Mouse (Mus musculus): ENCODE measurements around the gene Lcor. TPM values are rescaled to one million over a fixed set of nuclear protein-coding genes. Genes with fewer than 3 reads are reported as not detected.

Gene Lcor
- polyA plus RNA-seq, 1 experiment from 2014 or later = 7.9 TPM

DNA sequence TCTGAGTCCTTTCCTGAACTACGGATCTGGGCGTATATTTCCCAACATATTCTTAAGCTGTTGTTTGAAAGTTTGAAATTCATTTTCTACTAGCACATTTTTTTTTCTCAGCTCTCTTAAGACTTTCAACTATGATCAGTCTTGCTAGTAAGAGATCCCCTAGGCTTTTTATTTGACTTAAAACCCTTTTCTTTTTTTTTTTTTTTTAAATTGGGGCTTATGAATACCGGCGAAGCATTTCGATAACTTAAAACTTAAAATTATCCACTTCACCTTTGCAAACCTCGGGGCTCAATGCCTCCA lies 599 bp upstream of the Lcor start:
- Histone ChIP-seq H3K27me3 (ENCODE audit: insufficient read depth, low read length) (no peaks in the 10 kb centered on the region), H3K36me3 (replicated peaks; ENCODE audit: insufficient read depth, low read length) (peaks cover 2% of the 10 kb centered on the region; the same call in 1 of the 2 replicates), H3K27ac (ENCODE audit: low read depth) (peak overlapping the region; percentile 99), H3K9me3 (ENCODE audit: low read length) (no peaks in the 10 kb centered on the region), H3K4me1 (ENCODE audit: insufficient read depth) (peaks cover 12% of the 10 kb centered on the region), H3K4me3 (ENCODE audit: low read depth, low read length) (peak overlapping the region; percentile 78), H3K4me2 (ENCODE audit: low read depth, low read length) (peak overlapping the region; percentile 94), H3K9ac (replicated peaks) (peak overlapping the region; percentile 91)
- TF ChIP-seq CTCF (IDR thresholded peaks at IDR 0.05; ENCODE audit: low read depth) (no peak), EP300 (IDR thresholded peaks at IDR 0.05; ENCODE audit: low read depth) (no peak)
- ATAC-seq (no peak), DNase-seq (no peak)
- 3% methylated on average over 6 of the region's 6 CpGs for WGBS (ENCODE audit: insufficient replicate concordance)

DNA sequence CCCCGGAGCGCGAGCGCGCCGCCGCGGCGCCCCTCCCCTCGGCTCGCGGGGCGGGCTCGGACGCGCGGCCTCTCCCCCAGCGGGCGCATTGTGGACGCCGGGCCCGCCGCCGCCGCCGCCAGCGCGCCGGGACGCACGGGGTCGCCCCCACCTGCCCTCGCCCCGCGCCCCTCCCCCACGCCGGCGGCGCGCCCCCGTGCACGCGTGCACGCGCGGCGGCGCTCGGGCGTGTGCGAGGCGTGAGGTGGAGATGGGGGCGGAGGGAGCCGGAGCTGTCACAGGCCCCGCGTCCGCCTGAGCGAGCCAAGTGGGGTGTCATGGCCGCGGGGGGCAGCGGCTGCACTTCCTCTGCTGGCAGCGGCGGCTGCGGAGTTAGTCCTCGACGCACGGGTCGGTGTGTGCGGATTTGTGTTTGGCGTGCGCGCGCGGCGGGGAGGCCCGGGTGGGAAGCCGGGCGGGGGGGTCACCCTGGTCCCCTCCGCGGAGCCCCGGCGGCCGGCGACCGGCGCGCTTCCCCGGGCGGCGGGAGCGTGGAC lies 540 bp downstream of the Lcor start:
- DNase-seq = peak; percentile 89
- under 1% methylated on average over 58 of the region's 91 CpGs for WGBS (ENCODE audit: insufficient replicate concordance)

DNA sequence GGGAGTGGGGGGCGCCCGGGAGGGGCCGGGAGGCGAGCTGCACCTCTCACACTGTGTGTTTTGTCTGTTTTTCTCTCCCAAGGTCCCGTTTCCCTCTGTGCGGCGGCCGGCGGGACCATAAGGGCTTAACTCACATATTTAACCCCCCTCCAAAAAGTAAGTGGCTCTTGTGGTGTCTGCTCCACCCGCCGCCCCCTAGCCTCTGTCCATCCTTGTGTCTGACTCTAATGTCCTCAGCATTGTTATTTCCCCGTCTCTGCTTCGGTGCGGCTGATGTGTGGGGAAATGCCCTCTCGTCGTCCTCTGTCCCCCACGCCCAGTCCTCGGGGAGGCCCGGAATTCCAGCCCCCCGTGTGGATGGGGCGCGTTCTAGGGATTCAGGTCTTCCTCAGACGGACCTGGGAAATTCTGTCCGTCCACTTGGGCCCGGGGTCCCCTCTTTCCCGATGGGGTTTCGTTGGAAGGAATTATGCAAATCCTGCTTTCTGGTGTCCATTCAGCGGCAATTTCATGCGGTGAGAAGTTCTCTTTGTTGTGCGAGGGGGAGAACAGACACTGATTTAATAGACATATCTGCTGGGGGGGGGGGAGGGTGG lies 1.1 kb downstream of the Lcor start:
- peak overlapping the region; percentile 94 for H3K4me2 ChIP-seq (ENCODE audit: low read depth, low read length)
- peak; percentile 48 for DNase-seq
- H3K27ac ChIP-seq (ENCODE audit: low read depth) = peak overlapping the region; percentile 99
- H3K4me1 ChIP-seq (ENCODE audit: insufficient read depth) = peaks cover 17% of the 10 kb centered on the region
- H3K9ac ChIP-seq (replicated peaks) = peak overlapping the region; percentile 91
- TF ChIP-seq CTCF (IDR thresholded peaks at IDR 0.05; ENCODE audit: low read depth) (no peak), EP300 (IDR thresholded peaks at IDR 0.05; ENCODE audit: low read depth) (no peak)
- no peaks in the 10 kb centered on the region for H3K9me3 ChIP-seq (ENCODE audit: low read length)
- H3K4me3 ChIP-seq (ENCODE audit: low read depth, low read length) = peak overlapping the region; percentile 78
- ATAC-seq = no peak
- 1% methylated on average over 28 of the region's 30 CpGs for WGBS (ENCODE audit: insufficient replicate concordance)
- no peaks in the 10 kb centered on the region for H3K27me3 ChIP-seq (ENCODE audit: insufficient read depth, low read length)
- H3K36me3 ChIP-seq (replicated peaks; ENCODE audit: insufficient read depth, low read length) = peaks cover 6% of the 10 kb centered on the region; the same call in 1 of the 2 replicates

More for the DNA sequence above, 540 bp downstream of the Lcor start:
- Histone ChIP-seq H3K9me3 (ENCODE audit: low read length) (no peaks in the 10 kb centered on the region), H3K4me3 (ENCODE audit: low read depth, low read length) (peak overlapping the region; percentile 78), H3K4me1 (ENCODE audit: insufficient read depth) (peaks cover 17% of the 10 kb centered on the region), H3K9ac (replicated peaks) (peak overlapping the region; percentile 91), H3K27me3 (ENCODE audit: insufficient read depth, low read length) (no peaks in the 10 kb centered on the region), H3K4me2 (ENCODE audit: low read depth, low read length) (peak overlapping the region; percentile 94), H3K36me3 (replicated peaks; ENCODE audit: insufficient read depth, low read length) (peaks cover 6% of the 10 kb centered on the region; the same call in 1 of the 2 replicates), H3K27ac (ENCODE audit: low read depth) (peak overlapping the region; percentile 99)
- 0 out of 2 replicates have a peak, but pooled peaks have one; percentile 1 for TF ChIP-seq CTCF (IDR thresholded peaks at IDR 0.05; ENCODE audit: low read depth)
- TF ChIP-seq EP300 (IDR thresholded peaks at IDR 0.05; ENCODE audit: low read depth) = no peak
- peak; percentile 82 for ATAC-seq

DNA sequence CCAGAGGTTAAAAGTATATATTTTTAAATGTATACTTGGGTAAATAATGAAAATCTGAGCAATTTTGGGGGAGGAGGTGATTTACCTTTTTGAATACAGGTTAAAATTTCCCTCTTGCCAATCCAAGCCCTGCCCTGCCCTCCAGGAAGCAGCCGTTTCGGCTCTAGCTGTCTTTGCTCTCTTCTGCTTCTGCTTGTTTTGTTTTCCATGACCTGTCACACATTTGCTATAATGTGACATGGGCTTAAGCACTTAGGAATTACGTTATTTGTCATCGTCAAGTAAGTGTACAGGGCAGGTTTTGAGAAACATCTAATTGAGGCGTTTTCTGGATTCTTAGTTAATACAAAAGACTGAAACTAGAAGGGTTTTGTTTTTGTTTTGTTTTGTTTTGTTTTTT lies 1.9 kb downstream of the Lcor start:
- Histone ChIP-seq H3K27me3 (ENCODE audit: insufficient read depth, low read length) (no peaks in the 10 kb centered on the region), H3K4me1 (ENCODE audit: insufficient read depth) (peaks cover 17% of the 10 kb centered on the region), H3K9me3 (ENCODE audit: low read length) (no peaks in the 10 kb centered on the region), H3K9ac (replicated peaks) (no peak overlapping the region), H3K27ac (ENCODE audit: low read depth) (no peak overlapping the region), H3K4me3 (ENCODE audit: low read depth, low read length) (peak overlapping the region; percentile 78), H3K4me2 (ENCODE audit: low read depth, low read length) (peak overlapping the region; percentile 94), H3K36me3 (replicated peaks; ENCODE audit: insufficient read depth, low read length) (peaks cover 6% of the 10 kb centered on the region; the same call in 1 of the 2 replicates)
- DNase-seq = no peak
- TF ChIP-seq EP300 (IDR thresholded peaks at IDR 0.05; ENCODE audit: low read depth) (no peak), CTCF (IDR thresholded peaks at IDR 0.05; ENCODE audit: low read depth) (no peak)
- no peak for ATAC-seq
- 34% methylated on average over 5 of the region's 5 CpGs for WGBS (ENCODE audit: insufficient replicate concordance)

DNA sequence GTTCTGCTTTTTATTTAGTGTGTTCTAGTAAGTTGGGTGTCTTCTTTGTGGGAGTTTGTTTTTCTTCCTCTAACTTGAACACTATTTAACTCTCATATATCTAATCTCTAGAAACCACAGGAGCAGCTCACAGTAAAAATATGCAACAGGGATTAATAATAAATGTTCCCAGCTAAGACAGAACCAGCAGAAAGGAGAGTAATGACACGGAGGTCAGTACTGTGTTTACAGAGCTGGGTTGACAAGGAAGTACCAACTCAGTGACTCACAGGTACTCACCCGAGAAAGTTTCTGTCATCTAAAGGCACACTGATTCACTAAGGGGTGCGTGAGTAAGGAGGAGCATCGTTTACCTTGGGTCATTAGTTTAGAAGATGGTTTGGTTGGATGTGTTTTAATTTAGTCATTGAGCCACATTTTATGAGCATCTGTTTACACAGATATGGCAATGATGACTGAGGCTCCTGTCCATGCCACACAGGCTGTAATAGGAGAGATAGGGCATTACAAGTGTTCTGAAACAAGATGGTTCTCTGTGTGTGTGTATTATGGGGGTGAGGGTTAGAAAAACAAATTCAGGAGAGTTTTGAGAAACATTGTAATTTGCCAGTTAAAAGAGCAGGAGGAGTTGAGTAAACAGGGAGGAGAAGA lies 13.1 kb downstream of the Lcor start:
- 33% methylated on average over 4 of the region's 4 CpGs for whole genome bisulfite sequencing (ENCODE audit: insufficient replicate concordance)
- DNase-seq (no peak), ATAC-seq (peak; percentile 93)
- Histone ChIP-seq H3K9me3 (ENCODE audit: low read length) (no peaks in the 10 kb centered on the region), H3K27ac (ENCODE audit: low read depth) (peak overlapping the region; percentile 78), H3K4me3 (ENCODE audit: low read depth, low read length) (no peak overlapping the region), H3K27me3 (ENCODE audit: insufficient read depth, low read length) (no peaks in the 10 kb centered on the region), H3K4me2 (ENCODE audit: low read depth, low read length) (peak overlapping the region; percentile 28; the same call in 1 of the 2 replicates), H3K4me1 (ENCODE audit: insufficient read depth) (peaks cover 19% of the 10 kb centered on the region), H3K9ac (replicated peaks) (no peak overlapping the region), H3K36me3 (replicated peaks; ENCODE audit: insufficient read depth, low read length) (peaks cover 6% of the 10 kb centered on the region)
- TF ChIP-seq EP300 (IDR thresholded peaks at IDR 0.05; ENCODE audit: low read depth) (peak; percentile 92), CTCF (IDR thresholded peaks at IDR 0.05; ENCODE audit: low read depth) (no peak)

DNA sequence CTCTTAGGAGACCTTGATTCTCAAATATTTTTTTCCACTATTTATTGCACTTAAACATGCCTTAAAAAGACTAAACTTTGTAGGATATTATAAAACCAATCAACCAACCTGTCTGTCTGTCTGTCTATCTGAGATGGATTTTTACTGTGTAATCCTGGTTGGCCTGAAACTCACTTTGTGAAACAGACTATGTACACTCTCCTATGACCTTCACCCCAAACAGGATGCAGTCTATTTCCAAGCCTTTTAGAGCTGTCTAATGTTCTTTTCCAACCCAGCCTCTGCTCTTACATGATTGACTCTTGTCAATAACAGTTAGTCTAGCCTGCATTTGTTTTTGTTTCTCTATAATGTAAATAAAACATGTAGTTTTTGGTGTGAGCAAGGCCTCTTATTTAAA lies 13.6 kb downstream of the Lcor start:
- Histone ChIP-seq H3K9me3 (ENCODE audit: low read length) (no peaks in the 10 kb centered on the region), H3K27me3 (ENCODE audit: insufficient read depth, low read length) (no peaks in the 10 kb centered on the region), H3K4me1 (ENCODE audit: insufficient read depth) (peaks cover 19% of the 10 kb centered on the region), H3K9ac (replicated peaks) (no peak overlapping the region), H3K27ac (ENCODE audit: low read depth) (peak overlapping the region; percentile 78), H3K4me2 (ENCODE audit: low read depth, low read length) (0 out of 2 replicates have a peak overlapping the region, but pooled peaks have one; percentile 28), H3K36me3 (replicated peaks; ENCODE audit: insufficient read depth, low read length) (peaks cover 3% of the 10 kb centered on the region; the same call in 1 of the 2 replicates), H3K4me3 (ENCODE audit: low read depth, low read length) (no peak overlapping the region)
- no peak for TF ChIP-seq CTCF (IDR thresholded peaks at IDR 0.05; ENCODE audit: low read depth)
- TF ChIP-seq EP300 (IDR thresholded peaks at IDR 0.05; ENCODE audit: low read depth) = no peak
- ATAC-seq (peak; percentile 64), DNase-seq (no peak)

All from liver, postnatal 0 days (tissue).